Mouse (Mus musculus) neural tube, embryonic 11.5 days (tissue): ENCODE results near the gene Fbxo21. TPM values are rescaled to one million over a fixed set of nuclear protein-coding genes. Genes with fewer than 3 reads are reported as not detected.

ENCODE experiments used
- ATAC-seq: fragments of 200-750 bp; cut with Nextera tagmentation; 2 replicates; pipeline ENCODE4 v1.8.0; 2017; ENCODE audit warnings: moderate number of reproducible peaks, mild to moderate bottlenecking, moderate TSS enrichment, moderate library complexity; ENCODE audit not compliant: insufficient read depth, low FRiP score, low TSS enrichment
- DNase-seq: peaks from one replicate; pipeline ENCODE4 v3.0.0-alpha.2; 2015; ENCODE audit warnings: low spot score
- H3K27ac ChIP-seq: fragments of 300-500 bp; sonication (generic); 2 replicates; pipeline ENCODE4 v1.5.1; 2014; ENCODE audit warnings: low read depth, mild to moderate bottlenecking, low read length
- H3K27me3 ChIP-seq: fragments of 300-500 bp; sonication (generic); 2 replicates; pipeline ENCODE4 v1.6.1; 2014; ENCODE audit warnings: mild to moderate bottlenecking, low read length, mixed read lengths; ENCODE audit not compliant: control insufficient read depth, insufficient read depth
- H3K36me3 ChIP-seq: fragments of 300-500 bp; sonication (generic); 2 replicates; pipeline ENCODE4 v1.6.1; 2014; ENCODE audit warnings: mild to moderate bottlenecking, low read length, moderate library complexity, mixed read lengths; ENCODE audit not compliant: control insufficient read depth, insufficient read depth
- H3K4me1 ChIP-seq: fragments of 300-500 bp; sonication (generic); 2 replicates; pipeline ENCODE4 v1.6.1; 2014; ENCODE audit warnings: low read length, mixed read lengths; ENCODE audit not compliant: control insufficient read depth, insufficient read depth
- H3K4me2 ChIP-seq: fragments of 300-500 bp; sonication (generic); 2 replicates; pipeline ENCODE4 v1.6.1; 2014; ENCODE audit warnings: low read depth, mild to moderate bottlenecking, moderate library complexity
- H3K4me3 ChIP-seq: fragments of 300-500 bp; sonication (generic); 2 replicates; pipeline ENCODE4 v1.5.1; 2014; ENCODE audit warnings: low read depth, low read length
- H3K9ac ChIP-seq: fragments of 300-500 bp; sonication (generic); 2 replicates; pipeline ENCODE4 v1.6.1; 2014; ENCODE audit warnings: mild to moderate bottlenecking, low read length
- H3K9me3 ChIP-seq: fragments of 300-500 bp; sonication (generic); 2 replicates; pipeline ENCODE4 v1.6.1; 2016; ENCODE audit warnings: low read length; ENCODE audit not compliant: control insufficient read depth
- WGBS: fragments of 180-500 bp; shearing (Covaris S2); extraction: QIAGEN DNeasy Blood & Tissue Kit; methylation state at CpG from one replicate; pipeline ENCODE4 v1.1.7; 2014; 5-methylcytosine and 5-hydroxymethylcytosine counted together
- polyA plus RNA-seq: library from polyadenylated mRNA; unstranded; fragments of >200 nt; fragmentation: Nextera tagmentation; extraction: Ambion mirVana; gene quantifications from 2 replicates; pipeline ENCODE4 v1.2.1, GENCODE M21; 2014

Fbxo21 gene
- polyA plus RNA-seq, result 102 and 107 TPM in 2 replicates

DNA sequence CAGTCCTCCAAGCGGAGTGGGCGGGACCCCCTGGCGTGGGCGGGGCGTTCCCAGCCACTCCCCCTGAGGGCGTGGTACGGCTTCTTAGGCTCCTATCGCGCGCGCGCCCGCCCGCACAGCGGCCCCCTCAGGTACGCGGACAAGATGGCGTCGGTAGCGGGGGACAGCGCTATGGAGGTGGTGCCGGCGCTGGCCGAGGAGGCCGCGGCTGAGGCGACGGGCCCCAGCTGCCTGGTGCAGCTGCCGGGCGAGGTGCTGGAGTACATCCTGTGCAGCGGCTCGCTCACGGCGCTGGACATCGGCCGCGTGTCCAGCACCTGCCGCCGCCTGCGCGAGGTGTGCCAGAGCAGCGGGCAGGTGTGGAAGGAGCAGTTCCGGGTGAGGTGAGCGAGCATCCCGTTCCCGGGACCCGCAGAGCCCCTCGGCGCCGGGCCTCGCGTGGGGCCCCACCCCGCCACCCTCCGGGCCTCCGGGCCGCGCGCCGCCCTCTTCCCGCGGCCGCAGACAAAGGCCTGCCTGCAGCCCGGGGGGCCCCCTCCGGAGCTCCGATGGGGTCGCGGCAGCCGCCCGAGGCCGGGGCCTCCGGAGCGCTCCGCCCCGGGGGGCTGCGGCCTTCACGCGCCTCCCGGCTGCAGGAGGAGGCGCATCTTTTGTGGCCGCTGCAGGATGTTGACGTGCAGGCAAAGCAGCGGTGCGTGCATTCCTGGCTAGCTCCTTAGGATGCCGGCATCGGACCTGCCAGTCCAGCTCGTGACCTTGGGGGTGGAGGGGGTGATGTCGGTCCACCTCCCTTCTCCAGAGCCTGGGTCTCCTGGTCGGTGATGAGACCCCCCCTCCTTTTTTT, at the start of gene Fbxo21:
Gene Fbxo21, plus strand, starts transcription at position 74 of the 844 bp plus-strand sequence.
- ATAC-seq (peak; percentile 89), DNase-seq (peak; percentile 99)
- Histone ChIP-seq H3K4me3 (peak within 1 kb of the TSS; percentile 100), H3K9me3 (no peaks in the 10 kb centered on the region), H3K4me1 (peaks cover 7% of the 10 kb centered on the region), H3K4me2 (peak within 1 kb of the TSS; percentile 55), H3K27me3 (no peaks in the 10 kb centered on the region), H3K9ac (peak within 1 kb of the TSS; percentile 98), H3K36me3 (peaks cover 5% of the 10 kb centered on the region; the same call in 1 of the 2 replicates), H3K27ac (peak within 1 kb of the TSS; percentile 77)
- under 1% methylated on average over 76 of the region's 88 CpGs for WGBS

DNA sequence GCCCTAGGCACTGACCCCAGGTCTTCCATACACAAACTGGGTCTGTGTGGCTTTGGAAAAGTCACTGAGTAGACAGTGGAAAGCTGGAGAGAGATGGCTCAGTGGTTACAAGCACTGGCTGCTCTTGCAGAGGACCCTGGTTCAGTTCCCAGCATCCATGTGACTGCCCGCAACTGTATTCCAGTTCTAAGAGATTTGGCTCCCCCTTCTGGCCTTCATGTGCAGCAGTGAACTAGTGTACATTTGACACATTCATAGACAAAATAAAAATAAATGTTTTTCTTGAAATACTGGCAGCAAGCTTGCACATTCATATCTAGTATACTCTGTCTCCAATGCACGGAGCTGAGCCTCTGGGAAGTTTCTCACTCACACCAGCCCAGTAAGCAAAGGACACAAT, 48.0 kb upstream of the Fbxo21 start:
- H3K27ac ChIP-seq, result no peak overlapping the region
- ATAC-seq (no peak), DNase-seq (no peak)
- no peak overlapping the region for H3K4me3 ChIP-seq
- H3K4me2 ChIP-seq, result no peak overlapping the region
- no peak overlapping the region for H3K9ac ChIP-seq
- H3K4me1 ChIP-seq, result no peaks in the 10 kb centered on the region
- H3K36me3 ChIP-seq, result no peaks in the 10 kb centered on the region
- no peaks in the 10 kb centered on the region for H3K9me3 ChIP-seq
- no peaks in the 10 kb centered on the region for H3K27me3 ChIP-seq
- 94% methylated on average over 2 of the region's 2 CpGs for WGBS

DNA sequence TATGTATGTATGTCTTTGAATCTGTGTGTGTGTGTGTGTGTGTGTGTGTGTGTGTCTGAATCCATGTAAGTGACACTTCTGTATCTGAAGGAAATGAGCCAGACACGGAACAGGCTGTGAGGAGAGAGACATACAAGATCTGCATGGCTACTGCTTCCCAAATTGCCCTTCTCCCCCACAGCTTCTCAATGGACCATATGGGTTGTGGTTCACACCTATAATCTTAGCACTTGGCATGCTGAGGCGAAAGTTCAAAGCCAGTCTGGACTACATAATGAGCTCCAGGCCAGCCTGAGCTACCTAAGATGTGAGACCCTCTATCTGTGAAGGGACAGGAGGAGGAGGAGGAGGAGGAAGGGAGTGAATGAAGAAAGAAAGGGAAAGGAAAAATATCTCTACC, 44.3 kb upstream of the Fbxo21 start:
- Histone ChIP-seq H3K4me2 (no peak overlapping the region), H3K27me3 (no peaks in the 10 kb centered on the region), H3K4me1 (no peaks in the 10 kb centered on the region), H3K36me3 (no peaks in the 10 kb centered on the region), H3K9ac (no peak overlapping the region), H3K9me3 (no peaks in the 10 kb centered on the region), H3K27ac (no peak overlapping the region), H3K4me3 (no peak overlapping the region)
- no peak for ATAC-seq
- no peak for DNase-seq
- WGBS, result 77% methylated on average over 2 of the region's 2 CpGs

DNA sequence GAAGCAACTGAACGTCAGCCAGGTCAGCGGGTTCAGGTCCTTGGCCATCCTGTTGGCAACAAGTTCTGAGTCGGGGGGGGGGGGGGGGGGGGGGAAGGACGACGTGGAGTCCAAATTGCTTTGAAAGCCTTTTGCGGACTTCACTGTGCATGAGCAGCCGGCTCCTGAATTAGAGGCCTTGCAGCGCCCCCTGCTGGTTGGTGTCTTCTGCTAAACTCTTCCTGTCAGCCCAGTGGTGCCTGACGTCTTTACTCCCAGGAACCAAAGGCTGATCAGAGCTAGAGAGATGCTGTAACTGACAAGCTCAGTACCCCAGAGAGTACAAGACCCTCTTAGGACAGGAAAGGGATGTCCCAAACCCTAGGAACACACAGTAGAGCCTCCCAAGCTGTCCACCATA, 43.7 kb upstream of the Fbxo21 start:
- Histone ChIP-seq H3K9me3 (no peaks in the 10 kb centered on the region), H3K9ac (no peak overlapping the region), H3K27ac (no peak overlapping the region), H3K4me1 (no peaks in the 10 kb centered on the region), H3K27me3 (no peaks in the 10 kb centered on the region), H3K4me3 (no peak overlapping the region), H3K4me2 (no peak overlapping the region), H3K36me3 (no peaks in the 10 kb centered on the region)
- ATAC-seq (no peak), DNase-seq (peak; percentile 89)
- WGBS, result 3% methylated on average over 7 of the region's 9 CpGs

DNA sequence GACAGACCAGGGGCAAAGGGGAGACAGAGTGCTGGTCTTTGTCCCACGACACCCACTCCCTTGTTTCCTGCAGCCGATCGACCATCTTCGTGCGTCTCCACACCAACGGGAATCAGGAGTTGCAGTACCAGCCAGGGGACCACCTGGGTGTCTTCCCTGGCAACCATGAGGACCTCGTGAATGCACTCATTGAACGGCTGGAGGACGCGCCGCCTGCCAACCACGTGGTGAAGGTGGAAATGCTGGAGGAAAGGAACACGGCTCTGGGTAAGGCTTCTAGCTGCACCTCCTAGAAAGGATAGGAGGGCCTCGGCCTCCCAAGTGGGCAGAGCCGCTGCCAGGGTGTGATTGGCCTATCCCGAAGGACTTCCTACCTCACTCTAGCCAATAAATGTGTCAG, 40.2 kb upstream of the Fbxo21 start:
- ATAC-seq, result no peak
- Histone ChIP-seq H3K27me3 (no peaks in the 10 kb centered on the region), H3K27ac (no peak overlapping the region), H3K4me2 (no peak overlapping the region), H3K9ac (no peak overlapping the region), H3K4me3 (no peak overlapping the region), H3K9me3 (no peaks in the 10 kb centered on the region), H3K4me1 (no peaks in the 10 kb centered on the region), H3K36me3 (no peaks in the 10 kb centered on the region)
- DNase-seq, result no peak
- 72% methylated on average over 16 of the region's 16 CpGs for WGBS

DNA sequence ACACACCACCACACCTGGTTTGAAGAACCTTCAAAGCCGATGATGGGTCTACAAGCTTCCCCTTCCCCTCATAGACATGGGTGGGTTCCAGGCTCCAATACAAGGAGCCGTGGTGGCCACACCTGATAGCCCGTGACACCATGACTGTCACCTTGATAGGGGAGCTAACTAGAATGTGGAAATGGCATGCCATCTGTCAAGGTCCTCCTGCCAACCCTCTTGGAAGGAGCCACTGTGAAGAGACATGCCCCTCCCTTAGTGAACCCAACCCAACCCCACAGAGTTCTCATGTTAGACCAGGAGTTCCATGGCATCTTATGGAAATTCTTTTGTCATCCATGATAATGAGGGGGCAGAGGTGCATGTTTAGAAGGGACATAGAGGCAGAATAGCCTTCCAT, 39.3 kb upstream of the Fbxo21 start:
- ATAC-seq (no peak), DNase-seq (no peak)
- H3K27me3 ChIP-seq, result no peaks in the 10 kb centered on the region
- no peak overlapping the region for H3K27ac ChIP-seq
- H3K4me1 ChIP-seq, result no peaks in the 10 kb centered on the region
- H3K9me3 ChIP-seq, result no peaks in the 10 kb centered on the region
- no peak overlapping the region for H3K4me3 ChIP-seq
- no peak overlapping the region for H3K9ac ChIP-seq
- H3K4me2 ChIP-seq, result no peak overlapping the region
- WGBS, result 93% methylated on average over 3 of the region's 3 CpGs
- H3K36me3 ChIP-seq, result no peaks in the 10 kb centered on the region

DNA sequence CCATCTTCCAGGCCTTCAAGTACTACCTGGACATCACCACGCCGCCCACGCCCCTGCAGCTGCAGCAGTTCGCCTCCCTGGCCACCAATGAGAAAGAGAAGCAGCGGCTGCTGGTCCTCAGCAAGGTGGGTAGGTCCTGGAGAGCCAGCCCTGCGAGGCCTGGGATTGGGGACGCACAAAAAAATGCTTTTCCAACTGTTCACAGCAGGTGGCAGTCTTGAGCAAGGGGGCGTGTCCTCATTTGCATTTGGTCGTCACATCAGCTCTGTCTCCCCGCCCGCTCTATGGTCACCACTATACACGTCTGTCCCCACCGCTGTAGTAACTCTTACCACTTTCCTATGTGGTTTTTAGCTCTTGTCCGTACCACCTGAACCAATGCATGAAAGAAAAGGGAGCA, 38.3 kb upstream of the Fbxo21 start:
- peak overlapping the region; percentile 38 for H3K4me2 ChIP-seq
- H3K9me3 ChIP-seq, result no peaks in the 10 kb centered on the region
- no peaks in the 10 kb centered on the region for H3K36me3 ChIP-seq
- 13% methylated on average over 14 of the region's 14 CpGs for WGBS
- H3K4me3 ChIP-seq, result peak overlapping the region; percentile 21; the same call in 1 of the 2 replicates
- DNase-seq, result peak; percentile 82
- no peaks in the 10 kb centered on the region for H3K27me3 ChIP-seq
- H3K27ac ChIP-seq, result no peak overlapping the region
- no peaks in the 10 kb centered on the region for H3K4me1 ChIP-seq
- no peak for ATAC-seq
- no peak overlapping the region for H3K9ac ChIP-seq

DNA sequence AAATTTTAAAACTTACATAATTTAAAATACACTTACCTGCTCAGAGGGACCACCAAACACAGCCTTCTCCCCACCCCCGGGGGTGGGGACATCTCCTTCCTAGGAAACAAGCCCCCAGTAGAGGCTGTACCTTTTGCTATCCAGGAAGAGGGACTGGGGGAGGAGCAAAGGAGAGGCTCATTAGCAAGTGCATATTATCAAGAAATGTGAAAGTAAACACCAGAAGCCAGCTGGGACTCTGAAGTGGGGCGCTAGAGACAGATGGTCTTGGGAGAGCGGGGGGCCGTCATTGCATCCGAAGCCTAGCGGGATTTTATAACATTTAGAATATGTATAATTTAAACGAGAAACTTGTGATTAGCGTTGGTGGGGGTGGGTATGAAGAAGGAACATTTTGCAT, 37.1 kb upstream of the Fbxo21 start:
- no peaks in the 10 kb centered on the region for H3K4me1 ChIP-seq
- WGBS, result 86% methylated on average over 8 of the region's 8 CpGs
- no peak overlapping the region for H3K4me2 ChIP-seq
- H3K27me3 ChIP-seq, result no peaks in the 10 kb centered on the region
- H3K9ac ChIP-seq, result no peak overlapping the region
- no peaks in the 10 kb centered on the region for H3K9me3 ChIP-seq
- ATAC-seq (no peak), DNase-seq (no peak)
- H3K36me3 ChIP-seq, result no peaks in the 10 kb centered on the region
- H3K27ac ChIP-seq, result no peak overlapping the region
- H3K4me3 ChIP-seq, result no peak overlapping the region

DNA sequence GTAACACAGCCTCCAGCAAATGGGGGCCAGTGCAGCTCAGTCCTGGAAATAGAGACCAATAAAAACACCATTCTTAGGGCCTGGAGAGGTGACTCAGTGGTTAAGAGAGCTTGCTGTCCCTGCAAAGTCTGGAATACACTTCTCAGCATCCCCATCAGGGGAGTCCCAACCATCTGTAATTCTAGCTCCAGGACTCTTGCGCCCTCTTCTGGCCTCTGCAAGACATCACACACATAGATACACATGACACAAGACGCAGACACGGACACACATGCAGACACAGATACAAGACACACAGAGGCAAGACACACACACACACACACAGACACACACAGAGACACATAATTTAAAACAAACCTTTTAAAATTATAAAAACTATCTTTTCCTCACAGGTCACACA, 35.0 kb upstream of the Fbxo21 start:
- Histone ChIP-seq H3K9me3 (no peaks in the 10 kb centered on the region), H3K27ac (no peak overlapping the region), H3K27me3 (no peaks in the 10 kb centered on the region), H3K4me2 (no peak overlapping the region), H3K36me3 (no peaks in the 10 kb centered on the region), H3K4me3 (no peak overlapping the region), H3K4me1 (no peaks in the 10 kb centered on the region), H3K9ac (no peak overlapping the region)
- ATAC-seq, result no peak
- 69% methylated on average over 3 of the region's 3 CpGs for WGBS
- no peak for DNase-seq
